ENCODE assay signal across 8 mouse cellular contexts in the genomic region with DNA sequence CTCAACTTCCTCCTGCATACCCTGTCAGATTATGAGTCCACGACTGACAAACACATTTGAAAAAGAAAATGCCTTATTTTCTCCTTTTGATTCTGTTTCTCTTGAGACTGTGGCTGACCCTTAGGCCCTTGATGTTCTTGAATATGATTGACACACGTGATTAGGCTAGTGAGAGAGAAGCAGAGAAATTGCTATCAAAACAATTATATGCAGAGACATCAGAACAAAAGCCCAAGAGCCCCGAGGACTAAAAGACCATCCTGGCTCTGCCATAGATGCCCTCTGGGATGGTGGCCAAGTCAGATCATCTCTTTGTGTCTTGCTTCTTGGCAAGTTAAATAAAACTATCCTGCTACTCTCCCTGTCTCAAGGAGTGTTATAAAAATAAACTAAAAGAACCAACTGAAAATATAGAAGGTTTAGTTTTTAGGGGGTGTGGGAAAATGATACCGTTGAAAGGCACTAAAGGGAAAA. TPM values are rescaled to one million over a fixed set of nuclear protein-coding genes. Genes with fewer than 3 reads are reported as not detected.
DNase-seq lines count a peak whose midpoint lies in the region; ATAC-seq and TF ChIP-seq lines count a peak whose summit lies in the region.

No protein-coding gene starts in this region.

- H3K36me3 ChIP-seq in embryonic facial prominence, embryonic 14.5 days (ENCODE audit: control insufficient read depth, insufficient read depth, low read length) = no peaks in the 10 kb centered on the region
- H3K36me3 ChIP-seq in intestine, postnatal 0 days (ENCODE audit: control insufficient read depth, insufficient read depth) = no peaks in the 10 kb centered on the region
- no peaks in the 10 kb centered on the region for H3K36me3 ChIP-seq in midbrain, postnatal 0 days (ENCODE audit: insufficient read depth, low read length)

- 39% methylated on average over 4 of the region's 4 CpGs for WGBS in embryonic facial prominence, embryonic 14.5 days
- WGBS in intestine, postnatal 0 days = 45% methylated on average over 4 of the region's 4 CpGs
- WGBS in midbrain, postnatal 0 days = 30% methylated on average over 4 of the region's 4 CpGs

- H3K4me2 ChIP-seq in embryonic facial prominence, embryonic 14.5 days (ENCODE audit: low read depth, low read length) = peak overlapping the region; percentile 89
- peak overlapping the region; percentile 92 for H3K4me2 ChIP-seq in intestine, postnatal 0 days (replicated peaks; ENCODE audit: low read depth)
- peak overlapping the region; percentile 91 for H3K4me2 ChIP-seq in midbrain, postnatal 0 days (ENCODE audit: low read depth, low read length, poor library complexity, severe bottlenecking)

- no peak for TF ChIP-seq CTCF in left cerebral cortex, adult 2 months (IDR thresholded peaks at IDR 0.05)
- no peak for TF ChIP-seq CTCF in intestine, postnatal 0 days (IDR thresholded peaks at IDR 0.05; ENCODE audit: low read depth)
- TF ChIP-seq CTCF in midbrain, postnatal 0 days (IDR thresholded peaks at IDR 0.05) = no peak

- H3K9me3 ChIP-seq in embryonic facial prominence, embryonic 14.5 days (ENCODE audit: control insufficient read depth, low read length) = no peaks in the 10 kb centered on the region
- H3K9me3 ChIP-seq in intestine, postnatal 0 days (ENCODE audit: control insufficient read depth) = no peaks in the 10 kb centered on the region
- H3K9me3 ChIP-seq in midbrain, postnatal 0 days (ENCODE audit: low read length) = no peaks in the 10 kb centered on the region

- peaks cover 12% of the 10 kb centered on the region for H3K4me1 ChIP-seq in embryonic facial prominence, embryonic 14.5 days (ENCODE audit: control insufficient read depth, insufficient read depth, low read length)
- no peaks in the 10 kb centered on the region; the same call in 1 of the 2 replicates for H3K4me1 ChIP-seq in intestine, postnatal 0 days (replicated peaks; ENCODE audit: control insufficient read depth, insufficient read depth, low read length)
- no peaks in the 10 kb centered on the region; the same call in 1 of the 2 replicates for H3K4me1 ChIP-seq in midbrain, postnatal 0 days (ENCODE audit: insufficient read depth, low read length)

- no peak for DNase-seq in left cerebral cortex, adult 2 months (ENCODE audit: extremely low spot score in 1 of 2, low spot score in 2 of 2)
- DNase-seq in left cerebral cortex, postnatal 36 days (ENCODE audit: low spot score in 2 of 2) = no peak
- DNase-seq in embryonic facial prominence, embryonic 14.5 days (ENCODE audit: low spot score) = no peak
- no peak for DNase-seq in midbrain, postnatal 0 days (ENCODE audit: low spot score)
- no peak for DNase-seq in Muller cell, postnatal 12 days (ENCODE audit: inconsistent ontology term)
- DNase-seq in gastrocnemius, postnatal 25 days = no peak
- DNase-seq in adipocyte (ENCODE audit: low spot score) = no peak

- H3K9ac ChIP-seq in embryonic facial prominence, embryonic 14.5 days (ENCODE audit: low read depth, low read length) = peak overlapping the region; percentile 87
- H3K9ac ChIP-seq in intestine, postnatal 0 days (ENCODE audit: low read depth, low read length) = peak overlapping the region; percentile 75
- no peak overlapping the region; the same call in 1 of the 2 replicates for H3K9ac ChIP-seq in midbrain, postnatal 0 days (replicated peaks; ENCODE audit: low read length, poor library complexity, severe bottlenecking)

- peak overlapping the region; percentile 94 for H3K27ac ChIP-seq in left cerebral cortex, adult 2 months
- peak overlapping the region; percentile 94 for H3K27ac ChIP-seq in embryonic facial prominence, embryonic 14.5 days (replicated peaks; ENCODE audit: low read depth, low read length)
- H3K27ac ChIP-seq in intestine, postnatal 0 days (ENCODE audit: low read depth, low read length) = peak overlapping the region; percentile 89; the same call in 1 of the 2 replicates
- H3K27ac ChIP-seq in midbrain, postnatal 0 days (ENCODE audit: low read depth, low read length) = peak overlapping the region; percentile 76

- ATAC-seq in embryonic facial prominence, embryonic 14.5 days (ENCODE audit: low read depth) = no peak
- ATAC-seq in intestine, postnatal 0 days = no peak
- no peak for ATAC-seq in midbrain, postnatal 0 days (ENCODE audit: low FRiP score)

- H3K27me3 ChIP-seq in embryonic facial prominence, embryonic 14.5 days (replicated peaks; ENCODE audit: control insufficient read depth, insufficient read depth, low read length) = no peaks in the 10 kb centered on the region
- H3K27me3 ChIP-seq in intestine, postnatal 0 days (replicated peaks; ENCODE audit: control insufficient read depth, insufficient read depth, low read length) = no peaks in the 10 kb centered on the region
- H3K27me3 ChIP-seq in midbrain, postnatal 0 days (ENCODE audit: insufficient read depth, low read length) = no peaks in the 10 kb centered on the region

- intact Hi-C loops in left cerebral cortex, adult 2 months (cut with DNase I) = loop anchor here (1.0 kb wide), 2 partner anchors 23 to 141 kb away; partner anchors contain the start of gene Tcf12
- intact Hi-C loops in left cerebral cortex, postnatal 36 days (cut with DNase I) = loop anchor here (1.0 to 10.0 kb wide), 3 partner anchors 23 to 141 kb away; partner anchors contain the start of genes Tcf12 and Zfp280d

- peak overlapping the region; percentile 70 for H3K4me3 ChIP-seq in left cerebral cortex, adult 2 months
- peak overlapping the region; percentile 61 for H3K4me3 ChIP-seq in embryonic facial prominence, embryonic 14.5 days (ENCODE audit: low read depth, low read length)
- peak overlapping the region; percentile 62 for H3K4me3 ChIP-seq in intestine, postnatal 0 days (ENCODE audit: low read depth, low read length)
- peak overlapping the region; percentile 78 for H3K4me3 ChIP-seq in midbrain, postnatal 0 days (ENCODE audit: low read depth, low read length)

RNA-seq across cellular contexts. Expression of gene Tcf12, which starts 22.1 kb away (rescaled TPM):
- 10 to 100 TPM; 38.9 to 48.0 TPM for total RNA-seq in left cerebral cortex, adult 2 months (2021)
- 10 to 100 TPM; 43.8 to 48.6 TPM for total RNA-seq in left cerebral cortex, postnatal 36 days (2021)
- 106 and 118 TPM in 2 replicates for polyA plus RNA-seq in embryonic facial prominence, embryonic 14.5 days (2014; fragmentation: Nextera tagmentation; extraction: Ambion mirVana)
- 19.1 and 23.1 TPM in 2 replicates for polyA plus RNA-seq in intestine, postnatal 0 days (2015; fragmentation: Nextera tagmentation; extraction: Ambion mirVana)
- 69.6 and 122 TPM in 2 replicates for total RNA-seq in midbrain, postnatal 0 days (2014; rRNA removed)
- polyA plus RNA-seq in midbrain, postnatal 0 days (2015; fragmentation: Nextera tagmentation; extraction: Ambion mirVana) = 37.4 and 37.5 TPM in 2 replicates
- 10 to 100 TPM; 25.1 to 25.9 TPM for total RNA-seq in gastrocnemius, postnatal 25 days (2021)
